Mouse (Mus musculus) spleen, adult 2 months (tissue): ENCODE measurements around the gene Unc5a.

ENCODE experiments used
- CTCF ChIP-seq: fragments of 200-500 bp; IDR thresholded peaks from 2 replicates; pipeline ENCODE4 v1.5.1; 2011; ENCODE audit warnings: mild to moderate bottlenecking, inconsistent platforms; ENCODE audit not compliant: insufficient read depth, insufficient read length, insufficient replicate concordance; ENCODE audit errors: extremely low read depth
- POLR2A ChIP-seq: fragments of 200-500 bp; IDR thresholded peaks from 2 replicates; pipeline ENCODE4 v1.6.1; 2011; ENCODE audit warnings: low read depth, low read length, inconsistent platforms

- TF ChIP-seq CTCF (no peak), POLR2A (no peak)
Observed at GRCm38 (mm10) chr13:55011981-55012478, 62.8 kb downstream of the Unc5a start.
